Mouse (Mus musculus) kidney, postnatal 25 days (tissue): ENCODE data around the gene Hoxb3.

Source experiments
- DNase-seq, 2 experiments: peaks; one replicate each; pipeline ENCODE4 v3.0.0; 2021; ENCODE audit warnings: mixed read lengths in 2 of 2

Gene Hoxb3

DNA sequence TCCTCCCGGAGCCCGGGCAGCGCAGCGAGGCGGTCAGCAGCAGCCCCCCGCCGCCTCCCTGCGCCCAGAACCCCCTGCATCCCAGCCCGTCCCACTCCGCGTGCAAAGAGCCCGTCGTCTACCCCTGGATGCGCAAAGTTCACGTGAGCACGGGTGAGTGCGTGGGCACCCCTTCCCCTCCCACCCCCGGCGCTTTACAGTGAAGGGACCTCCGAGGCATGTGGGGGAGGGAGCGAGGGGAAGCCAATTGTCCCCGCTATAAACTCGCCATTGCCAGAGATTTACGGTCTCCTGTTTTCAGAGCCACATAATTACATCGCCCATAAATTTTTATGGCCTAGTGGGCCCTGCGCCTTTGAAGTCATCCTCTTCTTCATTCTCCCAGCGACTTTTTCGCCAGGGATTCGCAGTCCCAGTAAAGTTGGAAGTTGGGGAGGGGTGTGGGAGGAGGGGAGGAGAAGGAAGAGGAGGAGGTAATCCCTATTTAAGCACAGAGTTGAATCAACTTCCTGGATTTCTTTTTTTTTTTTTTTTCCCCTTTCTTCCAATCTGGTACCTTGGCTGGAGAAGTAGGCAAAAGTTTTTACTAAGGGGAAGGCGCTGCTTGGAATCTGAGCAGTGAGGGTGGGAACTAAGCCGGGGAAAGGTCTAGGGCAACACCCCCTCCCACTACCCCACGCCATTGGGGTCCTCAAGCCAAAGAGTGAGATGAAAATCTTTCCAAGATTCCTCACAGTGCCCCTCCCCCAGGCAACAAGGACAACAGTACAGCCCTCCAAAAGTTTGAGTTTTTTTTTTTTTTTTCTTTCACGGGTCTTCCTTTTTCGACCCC lies 3.8 kb upstream of the Hoxb3 start:
- peak; percentile 56 to 81 for DNase-seq

GRCm38 (mm10) chr11:96319910-96320309 lies 3.2 kb upstream of the Hoxb3 start:
- peak; percentile 75 to 87 for DNase-seq

DNA sequence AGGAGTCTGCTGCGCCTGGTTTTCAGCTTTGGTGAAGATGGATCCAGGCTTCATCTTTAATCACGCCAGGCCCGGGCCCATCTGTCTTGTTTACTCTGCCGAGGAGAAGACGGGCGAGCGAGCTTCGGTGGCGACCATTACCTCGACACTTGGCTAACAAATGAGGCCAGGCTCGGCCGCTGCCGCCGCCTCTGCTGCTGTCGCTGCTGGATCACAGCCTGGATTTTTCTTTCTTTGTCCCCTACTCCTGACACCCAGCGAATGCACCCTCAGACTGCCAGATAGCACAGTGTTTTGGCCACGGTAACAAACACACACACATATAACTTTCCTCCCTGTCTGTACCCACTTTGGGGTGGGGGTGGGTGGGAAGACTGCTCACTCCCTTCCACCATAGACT lies 2.4 kb upstream of the Hoxb3 start:
- DNase-seq, result peak; percentile 48 to 56

DNA sequence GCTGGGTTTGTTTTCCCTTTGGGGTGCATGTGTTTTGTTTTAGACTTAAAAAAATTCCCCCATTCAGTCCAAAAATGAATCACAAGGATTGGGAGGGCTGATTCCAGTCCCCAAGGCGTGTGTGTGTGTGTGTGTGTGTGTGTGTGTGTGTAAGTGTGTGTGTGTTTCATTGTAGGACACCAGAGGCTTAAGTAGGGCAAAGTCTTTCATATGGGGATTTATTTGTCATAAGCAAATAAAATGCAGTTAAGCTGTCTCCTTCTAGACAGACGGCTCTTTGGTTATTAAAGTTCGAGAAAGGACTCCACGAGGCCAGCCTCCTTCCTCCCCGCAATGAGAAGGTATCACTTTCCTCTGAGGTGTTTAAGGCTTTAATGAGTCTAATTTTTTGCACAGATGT lies 1.3 kb upstream of the Hoxb3 start:
- DNase-seq, result no peak

DNA sequence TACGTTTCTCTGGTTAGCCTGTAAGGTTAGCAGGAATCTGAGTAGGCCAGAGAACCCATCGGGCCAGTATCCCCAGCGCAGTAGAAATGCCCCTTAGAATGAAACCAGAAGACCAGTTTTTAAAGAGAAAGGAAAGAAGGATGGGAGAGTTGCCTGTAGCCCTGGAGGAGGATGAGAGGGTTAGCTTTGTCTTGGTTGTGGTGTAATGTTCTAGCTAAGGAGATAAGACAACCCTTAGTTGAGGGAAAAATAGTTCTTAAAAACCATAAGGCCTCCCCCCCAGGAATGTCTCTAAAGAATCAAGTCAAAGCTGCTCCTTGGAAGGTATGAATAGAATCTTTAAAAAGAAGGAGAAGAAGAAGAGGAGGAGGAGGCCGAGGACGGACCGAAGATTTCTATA lies 388 bp upstream of the Hoxb3 start:
- no peak for DNase-seq

- peak in 1 of 2 experiments; percentile 51 for DNase-seq
Measured at GRCm38 (mm10) chr11:96324125-96324524, 999 bp downstream of the Hoxb3 start.

DNA sequence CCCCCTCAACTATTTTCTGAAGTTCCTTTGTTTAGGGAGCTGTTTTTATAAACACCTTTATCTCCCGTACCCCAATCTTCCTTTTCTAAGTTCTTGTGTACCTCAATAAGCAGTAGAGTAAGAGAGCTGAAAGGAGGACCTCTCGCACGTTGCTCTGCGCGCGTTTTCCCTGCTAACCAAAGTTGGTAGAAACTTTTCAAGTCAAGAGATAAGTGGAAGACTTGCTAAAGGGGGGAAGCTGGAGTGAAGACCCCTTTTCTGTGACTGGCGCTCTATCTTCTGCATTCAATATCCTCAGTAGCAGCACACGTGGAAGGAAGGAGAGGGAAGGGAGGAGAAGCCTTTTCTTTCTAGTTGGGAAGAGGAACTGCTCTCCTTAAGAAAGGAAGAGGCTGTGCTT lies 1.8 kb downstream of the Hoxb3 start:
- DNase-seq, result peak in 1 of 2 experiments; percentile 37

DNA sequence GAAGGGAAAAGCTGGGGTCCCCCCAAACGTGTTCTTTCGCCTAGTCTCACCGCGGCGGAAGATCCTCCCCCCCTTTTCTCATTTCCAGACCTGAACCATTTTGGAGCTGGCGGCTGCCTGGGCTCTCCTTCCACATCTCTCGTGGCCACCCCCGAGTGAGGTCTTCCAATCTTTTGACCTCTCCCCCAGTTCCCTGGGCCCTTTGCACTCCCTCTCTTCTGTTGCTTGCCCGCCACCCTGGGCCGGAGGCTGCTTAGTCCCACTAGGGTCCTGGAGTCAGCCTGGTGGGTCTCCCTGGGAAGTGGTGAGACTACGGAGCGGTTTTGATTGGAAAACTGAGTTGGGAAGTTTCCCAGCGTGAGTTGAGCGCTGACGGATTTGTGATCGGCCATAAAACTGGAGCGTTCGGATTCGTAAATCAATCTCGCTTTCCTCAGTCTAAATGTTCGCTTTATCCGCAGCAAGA lies 2.7 kb downstream of the Hoxb3 start:
- DNase-seq, result peak in 1 of 2 experiments; percentile 41

GRCm38 (mm10) chr11:96326705-96327104 lies 3.6 kb downstream of the Hoxb3 start:
- DNase-seq, result peak in 1 of 2 experiments; percentile 30

GRCm38 (mm10) chr11:96327122-96327521 lies 4.0 kb downstream of the Hoxb3 start:
- no peak for DNase-seq

- DNase-seq, result no peak
Measured at GRCm38 (mm10) chr11:96327750-96328149, 4.6 kb downstream of the Hoxb3 start.

- no peak for DNase-seq
Measured at GRCm38 (mm10) chr11:96328605-96329004, 5.5 kb downstream of the Hoxb3 start.

DNA sequence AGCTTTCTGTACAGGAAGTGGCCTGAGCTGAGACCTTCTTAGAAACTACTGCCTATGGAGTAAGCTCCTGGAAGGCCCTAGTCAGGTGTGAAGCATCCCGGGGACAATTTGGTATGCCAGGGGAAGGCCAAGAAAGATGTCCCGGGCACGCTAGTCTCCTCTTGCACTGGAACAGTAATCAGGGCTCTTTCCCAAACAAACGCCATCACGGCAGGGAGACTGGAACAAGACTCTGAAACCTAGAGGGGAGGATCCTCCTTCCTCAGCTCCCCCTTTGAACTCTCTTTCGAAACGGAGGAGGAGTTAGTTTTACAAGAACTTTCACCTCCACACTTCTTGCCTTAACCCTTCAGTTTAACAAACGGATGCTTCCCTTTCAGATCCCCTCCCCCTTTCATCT lies 9.0 kb downstream of the Hoxb3 start:
- peak in 1 of 2 experiments; percentile 41 for DNase-seq

DNA sequence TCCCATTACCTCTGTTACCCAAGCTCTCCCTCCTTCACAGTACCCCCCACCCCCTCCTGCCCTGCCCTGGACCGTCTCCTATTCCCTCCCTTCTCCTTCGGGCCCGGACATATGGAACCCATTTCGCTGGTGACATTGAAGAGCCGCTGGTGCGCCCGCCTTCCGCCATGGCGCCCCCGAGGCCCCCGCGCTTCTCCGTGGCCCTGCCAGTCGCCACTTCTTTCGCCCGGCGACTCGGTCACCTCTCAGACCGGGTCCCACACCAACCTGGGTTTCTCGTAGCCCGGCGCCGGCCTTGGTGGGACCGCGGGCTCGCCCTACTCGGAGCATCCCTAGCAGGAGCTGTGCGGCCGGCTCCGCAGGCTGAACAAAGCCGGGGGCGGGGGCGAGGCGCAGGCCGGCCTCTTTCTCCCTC lies 9.5 kb downstream of the Hoxb3 start:
- peak in 1 of 2 experiments; percentile 43 for DNase-seq

DNA sequence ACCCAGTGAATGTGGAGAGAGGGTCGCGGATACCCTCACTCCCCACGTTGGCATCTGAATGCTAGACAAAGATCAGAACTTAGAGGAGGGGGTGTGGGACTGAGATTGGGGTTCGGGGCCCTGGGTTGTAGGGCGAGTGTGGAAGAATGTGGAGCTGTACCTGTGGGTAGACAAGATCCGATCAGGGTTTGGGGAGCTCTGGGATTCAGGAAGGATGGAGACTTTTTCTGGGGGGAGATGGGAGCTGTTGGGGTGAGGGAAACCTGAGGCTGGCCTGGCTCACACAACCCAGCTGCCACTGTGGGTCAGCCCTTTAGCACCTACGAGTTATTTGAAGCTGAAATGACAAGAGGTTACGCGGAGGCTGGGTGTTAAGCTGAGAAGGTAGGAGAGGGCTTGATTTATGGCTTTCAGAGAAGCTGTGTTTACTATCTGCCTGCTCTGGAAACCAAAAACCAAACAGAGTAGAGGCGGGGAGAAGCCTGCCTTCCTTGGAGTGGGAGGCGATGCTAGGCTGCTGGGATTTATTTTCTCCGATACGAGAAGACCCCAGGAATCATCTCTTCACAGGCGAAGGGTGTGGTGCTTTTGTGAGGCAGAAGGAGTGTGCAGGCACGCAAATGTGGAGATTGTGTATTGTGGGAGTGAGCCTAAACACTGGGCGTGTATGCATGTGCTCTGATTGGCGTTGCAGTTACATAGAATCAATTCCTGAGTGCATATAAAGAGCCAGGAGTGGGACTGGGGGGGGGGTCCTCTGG lies 10.3 kb downstream of the Hoxb3 start:
- peak in 1 of 2 experiments; percentile 32 for DNase-seq

GRCm38 (mm10) chr11:96334002-96334364 lies 10.9 kb downstream of the Hoxb3 start:
- no peak for DNase-seq

DNA sequence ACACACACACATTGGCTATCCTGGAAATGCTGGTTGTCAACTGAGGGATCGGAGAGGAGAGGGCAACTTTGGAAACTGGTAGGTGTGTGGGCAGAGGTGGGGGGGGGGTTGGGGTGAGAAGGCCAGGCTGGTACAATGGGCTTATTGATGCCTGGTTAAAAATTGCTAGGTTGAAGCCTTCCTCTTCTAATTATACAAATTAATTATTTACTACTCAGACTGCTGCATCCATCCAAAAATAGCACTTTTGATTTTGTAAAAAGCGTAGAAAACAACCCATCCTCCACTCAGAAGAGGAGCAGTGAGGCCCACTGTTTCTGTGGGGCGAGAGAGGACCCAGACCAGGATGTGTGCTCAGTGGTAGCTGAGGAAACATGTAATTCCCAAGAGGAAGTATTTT lies 11.9 kb downstream of the Hoxb3 start:
- no peak for DNase-seq

DNA sequence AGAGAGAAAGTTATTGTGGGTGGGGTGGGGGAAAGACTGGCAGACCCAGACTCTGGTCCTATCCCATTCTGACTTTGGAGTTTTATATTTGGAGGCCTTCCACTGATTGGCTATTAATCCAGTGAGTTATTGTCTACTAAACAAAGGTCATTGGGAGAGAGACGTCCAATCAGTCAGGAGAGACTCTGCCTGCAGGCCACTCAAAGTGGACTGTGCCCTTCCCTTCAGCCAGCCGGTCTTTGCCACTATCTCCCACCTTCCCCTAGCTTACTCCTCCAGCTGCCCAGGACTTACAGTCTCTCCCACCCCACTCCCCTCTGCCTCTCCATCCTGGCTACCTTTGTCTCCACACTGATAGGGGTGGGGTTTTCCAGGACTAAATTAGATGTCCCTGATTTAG lies 13.5 kb downstream of the Hoxb3 start:
- DNase-seq, result peak; percentile 51 to 81

DNA sequence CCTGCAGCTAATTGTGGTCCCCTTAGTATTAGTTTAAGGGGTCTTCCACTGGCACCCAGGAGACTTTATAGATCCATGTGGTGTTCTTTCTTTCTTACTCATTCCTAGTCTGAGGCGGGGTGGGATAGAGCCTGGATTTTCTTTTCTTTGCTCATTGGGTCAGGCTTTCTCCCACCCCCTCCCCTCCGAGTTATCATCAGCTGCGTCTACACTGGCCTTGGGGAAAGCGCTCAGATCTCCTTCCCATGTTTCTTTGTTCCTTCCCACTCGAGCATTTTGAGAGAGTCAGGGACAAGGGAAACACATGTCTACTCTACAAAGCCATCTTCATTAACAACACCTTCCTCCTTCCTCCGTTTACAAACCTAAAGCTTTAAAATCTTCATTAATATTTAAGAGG lies 13.9 kb downstream of the Hoxb3 start:
- no peak for DNase-seq

DNA sequence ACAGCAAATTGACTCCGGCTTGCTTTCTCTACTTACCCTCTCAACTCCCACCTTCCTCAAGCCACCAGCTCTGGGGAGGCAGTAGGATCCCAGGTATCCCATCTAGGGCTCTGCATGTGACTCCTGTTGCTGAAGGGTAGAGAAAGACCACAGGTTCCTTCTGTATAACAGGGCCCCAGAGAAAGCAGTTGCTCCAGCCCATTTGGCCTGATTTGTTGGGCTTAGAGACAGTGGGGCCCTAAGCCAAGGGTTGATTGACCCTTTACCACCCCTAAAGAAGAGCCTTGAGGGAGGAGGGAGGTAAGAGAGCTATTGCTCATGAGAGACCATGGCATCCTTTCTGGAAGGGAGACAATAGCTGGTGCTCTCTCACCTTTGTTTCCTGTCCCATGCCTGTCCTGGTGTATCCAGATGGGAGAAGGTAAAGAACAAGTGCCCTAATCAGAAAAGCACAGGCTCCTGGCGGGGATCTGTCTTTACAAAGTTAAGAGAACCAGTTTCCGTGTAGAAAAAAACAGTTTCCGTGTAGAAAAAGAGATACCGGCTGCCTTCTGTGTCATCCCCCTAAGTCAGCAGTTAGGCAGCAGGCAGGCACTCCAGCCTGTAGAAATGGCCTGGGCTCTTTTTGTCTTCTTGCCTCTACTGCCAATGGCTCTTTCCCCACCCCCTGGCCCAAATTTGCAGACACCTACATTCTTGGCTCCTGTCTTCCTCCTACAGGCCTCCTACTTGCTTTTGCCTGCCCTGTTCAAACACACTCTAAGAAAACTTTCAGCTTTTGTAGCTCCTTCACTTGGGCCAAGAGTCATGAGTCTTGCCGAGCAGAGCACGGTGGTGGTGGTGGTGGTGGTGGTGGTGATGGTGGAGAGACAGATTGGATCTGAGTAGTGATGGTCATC lies 16.1 kb downstream of the Hoxb3 start:
- no peak for DNase-seq

DNA sequence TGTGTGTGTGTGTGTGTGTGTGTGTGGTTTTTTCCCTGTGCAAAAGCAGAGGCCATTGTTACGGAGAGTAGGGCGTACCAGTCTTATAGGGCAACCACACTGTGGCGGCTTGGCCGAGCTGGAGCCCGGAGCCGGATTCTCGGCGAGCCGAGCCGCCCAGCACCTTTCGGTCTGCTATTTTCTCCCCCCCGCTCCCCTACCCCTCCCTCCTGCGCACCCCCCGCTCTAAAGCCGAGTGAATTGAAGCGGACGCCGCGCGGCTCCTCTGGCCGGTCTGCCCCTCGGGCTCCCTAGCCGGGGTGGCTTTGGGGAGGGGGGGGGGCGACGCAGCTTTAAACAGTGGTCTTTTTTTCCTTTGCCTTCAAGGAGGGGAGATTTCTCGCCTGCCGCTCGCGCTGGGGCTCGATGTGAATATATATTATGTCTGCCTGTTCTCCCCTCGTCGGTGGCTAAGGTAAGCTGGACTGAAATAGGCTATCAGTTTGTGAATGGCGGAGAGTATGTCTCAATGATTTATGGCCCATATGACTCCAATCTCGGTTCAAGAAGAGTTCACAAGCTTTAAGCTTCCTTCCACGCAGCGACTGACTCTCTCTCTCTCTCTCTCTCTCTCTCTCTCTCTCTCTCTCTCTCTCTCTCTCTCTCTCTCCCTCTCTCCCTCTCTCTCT lies 17.7 kb downstream of the Hoxb3 start:
- peak; percentile 61 to 80 for DNase-seq
